Mouse (Mus musculus): ENCODE data around the gene Commd7. TPM values are rescaled to one million over a fixed set of nuclear protein-coding genes. Genes with fewer than 3 reads are reported as not detected.

Gene Commd7
- polyA plus RNA-seq, 1 experiment from 2014 or later = 81.2 TPM

GRCm38 (mm10) chr2:153616893-153617292, 15.7 kb downstream of the Commd7 start:
- ATAC-seq = no peak
- Histone ChIP-seq H3K9me3 (no peaks in the 10 kb centered on the region), H3K4me1 (replicated peaks) (peaks cover 6% of the 10 kb centered on the region; the same call in 1 of the 2 replicates), H3K9ac (no peak overlapping the region), H3K4me2 (replicated peaks) (no peak overlapping the region), H3K4me3 (replicated peaks) (no peak overlapping the region), H3K36me3 (peaks cover 21% of the 10 kb centered on the region), H3K27me3 (replicated peaks) (no peaks in the 10 kb centered on the region), H3K27ac (no peak overlapping the region)
- WGBS = 91% methylated on average over 3 of the region's 3 CpGs

GRCm38 (mm10) chr2:153612594-153613281, 19.8 kb downstream of the Commd7 start:
- no peak overlapping the region for H3K27ac ChIP-seq
- H3K27me3 ChIP-seq (replicated peaks) = no peaks in the 10 kb centered on the region
- 35% methylated on average over 3 of the region's 3 CpGs for WGBS
- H3K4me2 ChIP-seq (replicated peaks) = no peak overlapping the region
- no peak overlapping the region for H3K4me3 ChIP-seq (replicated peaks)
- peaks cover 27% of the 10 kb centered on the region for H3K4me1 ChIP-seq (replicated peaks)
- no peaks in the 10 kb centered on the region; the same call in 1 of the 2 replicates for H3K36me3 ChIP-seq
- 0 out of 2 replicates have a peak, but pooled peaks have one; percentile 22 for ATAC-seq
- H3K9me3 ChIP-seq = no peaks in the 10 kb centered on the region
- no peak overlapping the region; the same call in 1 of the 2 replicates for H3K9ac ChIP-seq

GRCm38 (mm10) chr2:153611743-153612142, 20.8 kb downstream of the Commd7 start:
- no peaks in the 10 kb centered on the region for H3K36me3 ChIP-seq
- H3K27me3 ChIP-seq (replicated peaks) = no peaks in the 10 kb centered on the region
- no peak for ATAC-seq
- no peaks in the 10 kb centered on the region for H3K9me3 ChIP-seq
- no peak overlapping the region for H3K4me3 ChIP-seq (replicated peaks)
- H3K27ac ChIP-seq = no peak overlapping the region
- peaks cover 27% of the 10 kb centered on the region for H3K4me1 ChIP-seq (replicated peaks)
- WGBS = 90% methylated on average over 1 of the region's 1 CpGs
- H3K9ac ChIP-seq = no peak overlapping the region
- no peak overlapping the region for H3K4me2 ChIP-seq (replicated peaks)

- no peaks in the 10 kb centered on the region for H3K36me3 ChIP-seq
Measured at GRCm38 (mm10) chr2:153611241-153611630, 21.3 kb downstream of the Commd7 start.

GRCm38 (mm10) chr2:153610426-153611240, 21.9 kb downstream of the Commd7 start:
- no peaks in the 10 kb centered on the region for H3K36me3 ChIP-seq
- H3K4me3 ChIP-seq (replicated peaks) = no peak overlapping the region
- H3K4me2 ChIP-seq (replicated peaks) = no peak overlapping the region
- WGBS = 24% methylated on average over 13 of the region's 14 CpGs
- ATAC-seq = no peak
- H3K27me3 ChIP-seq (replicated peaks) = no peaks in the 10 kb centered on the region
- H3K9me3 ChIP-seq = no peaks in the 10 kb centered on the region
- peaks cover 27% of the 10 kb centered on the region for H3K4me1 ChIP-seq (replicated peaks)
- peak overlapping the region; percentile 38; the same call in 1 of the 2 replicates for H3K27ac ChIP-seq
- no peak overlapping the region for H3K9ac ChIP-seq

More at GRCm38 (mm10) chr2:153611241-153611630, 21.3 kb downstream of the Commd7 start:
- H3K27ac ChIP-seq = peak overlapping the region; percentile 38; the same call in 1 of the 2 replicates
- H3K27me3 ChIP-seq (replicated peaks) = no peaks in the 10 kb centered on the region
- H3K4me2 ChIP-seq (replicated peaks) = no peak overlapping the region
- H3K4me1 ChIP-seq (replicated peaks) = peaks cover 27% of the 10 kb centered on the region
- no peak for ATAC-seq
- no peak overlapping the region for H3K4me3 ChIP-seq (replicated peaks)
- no peak overlapping the region for H3K9ac ChIP-seq
- no peaks in the 10 kb centered on the region for H3K9me3 ChIP-seq
- WGBS = 66% methylated on average over 7 of the region's 7 CpGs

- no peaks in the 10 kb centered on the region for H3K27me3 ChIP-seq (replicated peaks)
Measured at GRCm38 (mm10) chr2:153609548-153609947, 23.0 kb downstream of the Commd7 start.

GRCm38 (mm10) chr2:153609058-153609457, 23.5 kb downstream of the Commd7 start:
- ATAC-seq = no peak
- 87% methylated on average over 8 of the region's 8 CpGs for WGBS
- no peak overlapping the region for H3K4me2 ChIP-seq (replicated peaks)
- no peak overlapping the region for H3K4me3 ChIP-seq (replicated peaks)
- no peak overlapping the region for H3K27ac ChIP-seq
- no peaks in the 10 kb centered on the region for H3K27me3 ChIP-seq (replicated peaks)
- peaks cover 27% of the 10 kb centered on the region for H3K4me1 ChIP-seq (replicated peaks)
- H3K9ac ChIP-seq = no peak overlapping the region
- no peaks in the 10 kb centered on the region for H3K9me3 ChIP-seq
- H3K36me3 ChIP-seq = no peaks in the 10 kb centered on the region

More at GRCm38 (mm10) chr2:153609548-153609947, 23.0 kb downstream of the Commd7 start:
- 16% methylated on average over 9 of the region's 9 CpGs for WGBS
- Histone ChIP-seq H3K27ac (no peak overlapping the region), H3K4me2 (replicated peaks) (0 out of 2 replicates have a peak overlapping the region, but pooled peaks have one; percentile 17), H3K4me3 (replicated peaks) (no peak overlapping the region), H3K36me3 (no peaks in the 10 kb centered on the region), H3K9ac (no peak overlapping the region), H3K9me3 (no peaks in the 10 kb centered on the region), H3K4me1 (replicated peaks) (peaks cover 27% of the 10 kb centered on the region)
- peak; percentile 78 for ATAC-seq

GRCm38 (mm10) chr2:153607870-153608515, 24.6 kb downstream of the Commd7 start:
- no peak overlapping the region for H3K4me2 ChIP-seq (replicated peaks)
- H3K4me3 ChIP-seq (replicated peaks) = no peak overlapping the region
- no peak overlapping the region for H3K27ac ChIP-seq
- H3K36me3 ChIP-seq = no peaks in the 10 kb centered on the region
- WGBS = 60% methylated on average over 13 of the region's 13 CpGs
- no peaks in the 10 kb centered on the region for H3K9me3 ChIP-seq
- no peak overlapping the region for H3K9ac ChIP-seq
- peaks cover 27% of the 10 kb centered on the region for H3K4me1 ChIP-seq (replicated peaks)
- ATAC-seq = peak; percentile 44; the same call in 1 of the 2 replicates
- no peaks in the 10 kb centered on the region for H3K27me3 ChIP-seq (replicated peaks)

GRCm38 (mm10) chr2:153606421-153606820, 26.2 kb downstream of the Commd7 start:
- Histone ChIP-seq H3K9ac (no peak overlapping the region), H3K4me1 (replicated peaks) (peaks cover 21% of the 10 kb centered on the region), H3K36me3 (no peaks in the 10 kb centered on the region), H3K4me2 (replicated peaks) (no peak overlapping the region), H3K9me3 (no peaks in the 10 kb centered on the region), H3K27ac (no peak overlapping the region), H3K27me3 (replicated peaks) (no peaks in the 10 kb centered on the region), H3K4me3 (replicated peaks) (no peak overlapping the region)
- WGBS = 74% methylated on average over 3 of the region's 3 CpGs
- ATAC-seq = no peak

- Histone ChIP-seq H3K27me3 (replicated peaks) (no peaks in the 10 kb centered on the region), H3K4me1 (replicated peaks) (peaks cover 8% of the 10 kb centered on the region)
Measured at GRCm38 (mm10) chr2:153603724-153604123, 28.9 kb downstream of the Commd7 start.

GRCm38 (mm10) chr2:153600667-153601648, 31.6 kb downstream of the Commd7 start:
- H3K36me3 ChIP-seq = no peaks in the 10 kb centered on the region
- H3K9me3 ChIP-seq = no peaks in the 10 kb centered on the region
- no peak overlapping the region for H3K4me3 ChIP-seq (replicated peaks)
- peaks cover 4% of the 10 kb centered on the region for H3K4me1 ChIP-seq (replicated peaks)
- no peak overlapping the region for H3K27ac ChIP-seq
- ATAC-seq = peak; percentile 57
- no peak overlapping the region for H3K4me2 ChIP-seq (replicated peaks)
- WGBS = 45% methylated on average over 16 of the region's 16 CpGs
- H3K27me3 ChIP-seq (replicated peaks) = no peaks in the 10 kb centered on the region
- no peak overlapping the region for H3K9ac ChIP-seq

More at GRCm38 (mm10) chr2:153603724-153604123, 28.9 kb downstream of the Commd7 start:
- Histone ChIP-seq H3K9ac (no peak overlapping the region), H3K36me3 (no peaks in the 10 kb centered on the region), H3K4me3 (replicated peaks) (no peak overlapping the region), H3K27ac (no peak overlapping the region), H3K9me3 (no peaks in the 10 kb centered on the region), H3K4me2 (replicated peaks) (no peak overlapping the region)
- ATAC-seq = no peak
- 38% methylated on average over 4 of the region's 4 CpGs for WGBS
